Comparison of ENCODE assay signal across 13 mouse cellular contexts in genomic region chr1:161575939-161576338, GRCm38 (mm10).
DNase-seq lines count a peak whose midpoint lies in the region; ATAC-seq and TF ChIP-seq lines count a peak whose summit lies in the region.
"Had no signal": no experiment of that assay in that cellular context is flagged by ENCODE, and none has a peak within 500 bp of the region (broad histone marks: within the 10 kb centered on the region; RNA-seq: fewer than 3 reads in every experiment).

No protein-coding gene starts in this region.

- DNase-seq in forebrain, embryonic 11.5 days (ENCODE audit: low spot score): no peak
- no peak for DNase-seq in lung, postnatal 14 days
- peak; percentile 88 for DNase-seq in brain, embryonic 14.5 days (ENCODE audit: low read depth)
- no peak for DNase-seq in adrenal gland, adult 8-10 months
- DNase-seq: cerebellum, adult 11 months; gastrocnemius, postnatal 36 days; kidney, adult 18-20 months had no signal

- H3K4me1 ChIP-seq in forebrain, embryonic 15.5 days: peaks cover 14% of the 10 kb centered on the region
- no peaks in the 10 kb centered on the region for H3K4me1 ChIP-seq in forebrain, embryonic 11.5 days (replicated peaks; ENCODE audit: control insufficient read depth, insufficient read depth, low read length)
- H3K4me1 ChIP-seq in lung, embryonic 15.5 days: peaks cover 20% of the 10 kb centered on the region
- peaks cover 17% of the 10 kb centered on the region for H3K4me1 ChIP-seq in limb, embryonic 15.5 days

- H3K4me2 ChIP-seq in forebrain, embryonic 15.5 days (replicated peaks): no peak overlapping the region
- no peak overlapping the region for H3K4me2 ChIP-seq in forebrain, embryonic 11.5 days (ENCODE audit: low read depth, low read length, severe bottlenecking)
- peak overlapping the region; percentile 16; the same call in 1 of the 2 replicates for H3K4me2 ChIP-seq in lung, embryonic 15.5 days
- no peak overlapping the region for H3K4me2 ChIP-seq in limb, embryonic 15.5 days

- H3K4me3 ChIP-seq in forebrain, embryonic 15.5 days: no peak overlapping the region
- no peak overlapping the region for H3K4me3 ChIP-seq in forebrain, embryonic 11.5 days (ENCODE audit: low read depth, low read length)
- no peak overlapping the region for H3K4me3 ChIP-seq in lung, embryonic 15.5 days
- no peak overlapping the region for H3K4me3 ChIP-seq in limb, embryonic 15.5 days
- H3K4me3 ChIP-seq: erythroblast, embryonic 14.5 days; layer of hippocampus, adult 2 months had no signal

- H3K9ac ChIP-seq in forebrain, embryonic 15.5 days (replicated peaks): no peak overlapping the region
- H3K9ac ChIP-seq in forebrain, embryonic 11.5 days (ENCODE audit: low read length): no peak overlapping the region
- no peak overlapping the region for H3K9ac ChIP-seq in lung, embryonic 15.5 days
- H3K9ac ChIP-seq in limb, embryonic 15.5 days: no peak overlapping the region

- no peak for TF ChIP-seq CTCF in brain, embryonic 14.5 days (IDR thresholded peaks at IDR 0.05; ENCODE audit: borderline replicate concordance, extremely low read depth, insufficient read depth, insufficient read length)

- H3K27ac ChIP-seq in forebrain, embryonic 15.5 days (replicated peaks): no peak overlapping the region
- no peak overlapping the region for H3K27ac ChIP-seq in forebrain, embryonic 11.5 days (ENCODE audit: low read depth, low read length)
- 0 out of 2 replicates have a peak overlapping the region, but pooled peaks have one; percentile 37 for H3K27ac ChIP-seq in lung, embryonic 15.5 days
- H3K27ac ChIP-seq in limb, embryonic 15.5 days: no peak overlapping the region
- H3K27ac ChIP-seq: layer of hippocampus, adult 2 months had no signal

- WGBS in forebrain, embryonic 15.5 days: 30% methylated on average over 7 of the region's 7 CpGs
- WGBS in forebrain, embryonic 11.5 days: 73% methylated on average over 7 of the region's 7 CpGs
- WGBS in lung, embryonic 15.5 days: 23% methylated on average over 7 of the region's 7 CpGs
- WGBS in limb, embryonic 15.5 days: 32% methylated on average over 7 of the region's 7 CpGs

- no peaks in the 10 kb centered on the region for H3K27me3 ChIP-seq in forebrain, embryonic 15.5 days
- H3K27me3 ChIP-seq in forebrain, embryonic 11.5 days (ENCODE audit: control insufficient read depth, insufficient read depth, low read length): no peaks in the 10 kb centered on the region
- no peaks in the 10 kb centered on the region for H3K27me3 ChIP-seq in lung, embryonic 15.5 days
- no peaks in the 10 kb centered on the region for H3K27me3 ChIP-seq in limb, embryonic 15.5 days
- H3K27me3 ChIP-seq: CH12.LX had no signal

- peak; percentile 98 for ATAC-seq in forebrain, embryonic 15.5 days (replicated peaks)
- no peak for ATAC-seq in forebrain, embryonic 11.5 days (replicated peaks; ENCODE audit: low FRiP score)
- peak; percentile 85 for ATAC-seq in lung, embryonic 15.5 days (ENCODE audit: borderline replicate concordance, extremely low read depth, low FRiP score, low TSS enrichment)
- peak; percentile 72 for ATAC-seq in limb, embryonic 15.5 days (ENCODE audit: insufficient number of reproducible peaks, low FRiP score, low TSS enrichment, low read depth)

- H3K36me3 ChIP-seq in forebrain, embryonic 15.5 days: no peaks in the 10 kb centered on the region
- H3K36me3 ChIP-seq in forebrain, embryonic 11.5 days (ENCODE audit: control insufficient read depth, insufficient read depth, low read length): no peaks in the 10 kb centered on the region
- no peaks in the 10 kb centered on the region for H3K36me3 ChIP-seq in lung, embryonic 15.5 days
- H3K36me3 ChIP-seq in limb, embryonic 15.5 days: no peaks in the 10 kb centered on the region

- no peak for TF ChIP-seq POLR2A in brain, embryonic 14.5 days (IDR thresholded peaks at IDR 0.05; ENCODE audit: borderline replicate concordance, extremely low read depth, insufficient read depth, insufficient read length, poor library complexity, severe bottlenecking)

- H3K9me3 ChIP-seq in forebrain, embryonic 15.5 days: no peaks in the 10 kb centered on the region
- H3K9me3 ChIP-seq in forebrain, embryonic 11.5 days (ENCODE audit: control insufficient read depth, low read length): no peaks in the 10 kb centered on the region
- H3K9me3 ChIP-seq in lung, embryonic 15.5 days: no peaks in the 10 kb centered on the region
- H3K9me3 ChIP-seq in limb, embryonic 15.5 days: no peaks in the 10 kb centered on the region
